Mouse (Mus musculus): ENCODE results near the gene Phf10. TPM values are rescaled to one million over a fixed set of nuclear protein-coding genes. Genes with fewer than 3 reads are reported as not detected.
"Not testable (repeated sequence)": the region's sequence is repeated elsewhere in the genome, so short reads cannot be mapped to it uniquely, and the experiment has no call there.

The Phf10 gene
- total and polyA plus RNA-seq, 3 experiments = 185 to 627 (median 265) TPM

GRCm38 (mm10) chr17:14943009-14943728 lies 17.9 kb downstream of the Phf10 start, which contains the start of the genes Wdr27 and 1600012H06Rik (continued):
- TF ChIP-seq CTCF (IDR thresholded peaks at IDR 0.05 in 2 of 3, conservative IDR thresholded peaks at IDR 0.05 in 1 of 3; ENCODE audit: control insufficient read depth in 1 of 3, insufficient read depth in 1 of 3, low read depth in 2 of 3, low read length in 3 of 3, poor library complexity in 1 of 3, severe bottlenecking in 1 of 3) = no peak
- TF ChIP-seq SMC3 (IDR thresholded peaks at IDR 0.05; ENCODE audit: low read depth, low read length) = no peak
- no peak for TF ChIP-seq E2F4 (IDR thresholded peaks at IDR 0.05; ENCODE audit: borderline replicate concordance, low read depth, low read length)
- TF ChIP-seq MYB (IDR thresholded peaks at IDR 0.05; ENCODE audit: low read depth, low read length) = no peak
- TF ChIP-seq HCFC1 (IDR thresholded peaks at IDR 0.05; ENCODE audit: low read depth, low read length) = peak; percentile 96
- no peak for TF ChIP-seq BHLHE40 (IDR thresholded peaks at IDR 0.05; ENCODE audit: borderline replicate concordance, low read depth, low read length)
- no peak for TF ChIP-seq POLR2AphosphoS5 (IDR thresholded peaks at IDR 0.05; ENCODE audit: borderline replicate concordance, low read depth, low read length)
- no peak for TF ChIP-seq ZKSCAN1 (IDR thresholded peaks at IDR 0.05; ENCODE audit: low read depth, low read length)
- peak; percentile 98 for TF ChIP-seq MXI1 (IDR thresholded peaks at IDR 0.05; ENCODE audit: low read depth, low read length)
- TF ChIP-seq GABPA (IDR thresholded peaks at IDR 0.05; ENCODE audit: low read depth, low read length) = no peak
- peak; percentile 100 for TF ChIP-seq CHD2 (IDR thresholded peaks at IDR 0.05; ENCODE audit: low read length)
- TF ChIP-seq GATA1 (IDR thresholded peaks at IDR 0.05; ENCODE audit: low read depth, low read length) = no peak
- TF ChIP-seq TBP (IDR thresholded peaks at IDR 0.05; ENCODE audit: low read depth, low read length) = no peak
- TF ChIP-seq EP300 (IDR thresholded peaks at IDR 0.05; ENCODE audit: low read depth in 1 of 2, low read length in 2 of 2) = no peak
- no peak; the same call in 1 of the 2 replicates for TF ChIP-seq KAT2A (conservative IDR thresholded peaks at IDR 0.05; ENCODE audit: low read depth, low read length)

- not testable (repeated sequence) for H3K4me3 ChIP-seq (ENCODE audit: control insufficient read depth in 1 of 2, insufficient read depth in 1 of 2, low read depth in 2 of 2, low read length in 2 of 2); H3K9me3 ChIP-seq (replicated peaks; ENCODE audit: insufficient read depth, low read length); H3K27ac ChIP-seq (ENCODE audit: control insufficient read depth, low read depth, low read length); DNase-seq (ENCODE audit: low read depth, low spot score); H3K79me2 ChIP-seq (ENCODE audit: control insufficient read depth, insufficient read depth, low read length, poor library complexity); H3K4me1 ChIP-seq (ENCODE audit: control insufficient read depth in 1 of 2, insufficient read depth in 2 of 2, low read length in 2 of 2); H3K9ac ChIP-seq (ENCODE audit: control insufficient read depth, low read depth, low read length, poor library complexity, severe bottlenecking); H3K27me3 ChIP-seq (ENCODE audit: control insufficient read depth in 1 of 2, insufficient read depth in 2 of 2, low read length in 2 of 2)
- H3K36me3 ChIP-seq (ENCODE audit: control insufficient read depth in 1 of 2, insufficient read depth in 2 of 2, low read length in 2 of 2) = peaks cover 12% of the 10 kb centered on the region in 2 experiments; a peak in 3 of 4 replicates
Measured at GRCm38 (mm10) chr17:14942181-14942580, 18.9 kb downstream of the Phf10 start.

GRCm38 (mm10) chr17:14935841-14936605 lies 25.1 kb downstream of the Phf10 start:
- H3K79me2 ChIP-seq (ENCODE audit: control insufficient read depth, insufficient read depth, low read length, poor library complexity) = no peaks in the 10 kb centered on the region
- no peak overlapping the region for H3K9ac ChIP-seq (ENCODE audit: control insufficient read depth, low read depth, low read length, poor library complexity, severe bottlenecking)
- no peaks in the 10 kb centered on the region; a peak in 1 of 4 replicates for H3K4me1 ChIP-seq (ENCODE audit: control insufficient read depth in 1 of 2, insufficient read depth in 2 of 2, low read length in 2 of 2)
- H3K4me3 ChIP-seq (ENCODE audit: control insufficient read depth in 1 of 2, insufficient read depth in 1 of 2, low read depth in 2 of 2, low read length in 2 of 2) = no peak overlapping the region
- H3K36me3 ChIP-seq (ENCODE audit: control insufficient read depth in 1 of 2, insufficient read depth in 2 of 2, low read length in 2 of 2) = no peaks in the 10 kb centered on the region
- TF ChIP-seq MAX (IDR thresholded peaks at IDR 0.05; ENCODE audit: low read length) = no peak
- no peaks in the 10 kb centered on the region; a peak in 1 of 4 replicates for H3K27me3 ChIP-seq (ENCODE audit: control insufficient read depth in 1 of 2, insufficient read depth in 2 of 2, low read length in 2 of 2)
- H3K9me3 ChIP-seq (replicated peaks; ENCODE audit: insufficient read depth, low read length) = no peaks in the 10 kb centered on the region
- no peak overlapping the region for H3K27ac ChIP-seq (ENCODE audit: control insufficient read depth, low read depth, low read length)
- DNase-seq (ENCODE audit: low read depth, low spot score) = no peak

GRCm38 (mm10) chr17:14935280-14935679 lies 25.8 kb downstream of the Phf10 start:
- not testable (repeated sequence) for H3K27me3 ChIP-seq (ENCODE audit: control insufficient read depth in 1 of 2, insufficient read depth in 2 of 2, low read length in 2 of 2); H3K4me3 ChIP-seq (ENCODE audit: control insufficient read depth in 1 of 2, insufficient read depth in 1 of 2, low read depth in 2 of 2, low read length in 2 of 2); H3K79me2 ChIP-seq (ENCODE audit: control insufficient read depth, insufficient read depth, low read length, poor library complexity); H3K9ac ChIP-seq (ENCODE audit: control insufficient read depth, low read depth, low read length, poor library complexity, severe bottlenecking); H3K9me3 ChIP-seq (replicated peaks; ENCODE audit: insufficient read depth, low read length); H3K36me3 ChIP-seq (ENCODE audit: control insufficient read depth in 1 of 2, insufficient read depth in 2 of 2, low read length in 2 of 2); H3K4me1 ChIP-seq (ENCODE audit: control insufficient read depth in 1 of 2, insufficient read depth in 2 of 2, low read length in 2 of 2); DNase-seq (ENCODE audit: low read depth, low spot score); H3K27ac ChIP-seq (ENCODE audit: control insufficient read depth, low read depth, low read length)
